Comparison of ENCODE assay signal across 18 mouse cellular contexts in the genomic region with DNA sequence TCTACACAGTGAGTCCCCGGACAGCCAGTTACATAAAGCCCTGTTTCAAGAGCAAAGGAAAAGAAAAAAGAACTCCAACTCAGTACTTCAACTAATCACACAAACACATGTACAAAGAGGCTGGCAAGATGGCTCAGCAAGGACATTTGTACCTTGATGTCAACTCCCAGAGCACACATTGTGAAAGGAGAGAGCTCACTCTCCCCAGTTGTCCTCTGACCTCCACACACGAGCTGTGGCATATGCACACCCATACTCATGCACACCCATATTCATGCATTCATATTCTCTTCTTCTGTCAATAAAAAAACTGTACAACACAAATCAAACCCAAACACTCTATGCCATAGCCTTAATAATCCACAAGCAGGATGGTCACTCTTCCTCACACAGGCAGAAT. TPM values are rescaled to one million over a fixed set of nuclear protein-coding genes. Genes with fewer than 3 reads are reported as not detected.
DNase-seq lines count a peak whose midpoint lies in the region; ATAC-seq and TF ChIP-seq lines count a peak whose summit lies in the region.
"Had no signal": no experiment of that assay in that cellular context is flagged by ENCODE, and none has a peak within 500 bp of the region (broad histone marks: within the 10 kb centered on the region; RNA-seq: fewer than 3 reads in every experiment).

No protein-coding gene starts in this region.

- no peak for DNase-seq in limb, embryonic 10.5 days (ENCODE audit: low spot score)
- no peak for DNase-seq in embryonic facial prominence, embryonic 14.5 days (ENCODE audit: low spot score)
- no peak for DNase-seq in liver, postnatal 0 days
- no peak for DNase-seq in spleen, postnatal 36 days (ENCODE audit: low spot score in 2 of 2)
- DNase-seq in left cerebral cortex, adult 11 months (ENCODE audit: low spot score), result no peak
- DNase-seq: cerebellum, postnatal 10 days; heart, adult 18-20 months; kidney, adult 9 months; thymus, postnatal 4 days had no signal

- WGBS in limb, embryonic 12.5 days, result 77% methylated on average over 2 of the region's 2 CpGs
- WGBS in limb, embryonic 10.5 days, result 89% methylated on average over 2 of the region's 2 CpGs
- 71% methylated on average over 2 of the region's 2 CpGs for WGBS in embryonic facial prominence, embryonic 14.5 days
- 49% methylated on average over 2 of the region's 2 CpGs for WGBS in liver, postnatal 0 days (ENCODE audit: insufficient replicate concordance)
- 78% methylated on average over 2 of the region's 2 CpGs for WGBS in forebrain, embryonic 16.5 days

- H3K4me2 ChIP-seq in limb, embryonic 12.5 days, result no peak overlapping the region
- no peak overlapping the region for H3K4me2 ChIP-seq in embryonic facial prominence, embryonic 14.5 days (ENCODE audit: low read depth, low read length)
- no peak overlapping the region for H3K4me2 ChIP-seq in liver, postnatal 0 days (ENCODE audit: low read depth, low read length)
- no peak overlapping the region for H3K4me2 ChIP-seq in forebrain, embryonic 16.5 days (ENCODE audit: low read length)
- H3K4me2 ChIP-seq: midbrain, embryonic 15.5 days; neural tube, embryonic 12.5 days had no signal

- H3K4me1 ChIP-seq in limb, embryonic 12.5 days (replicated peaks), result peaks cover 34% of the 10 kb centered on the region
- H3K4me1 ChIP-seq in limb, embryonic 10.5 days, result peaks cover 16% of the 10 kb centered on the region
- peaks cover 4% of the 10 kb centered on the region for H3K4me1 ChIP-seq in ES-Bruce4 (ENCODE audit: control insufficient read depth, insufficient read depth, low read length)
- peaks cover 12% of the 10 kb centered on the region; the same call in 1 of the 2 replicates for H3K4me1 ChIP-seq in embryonic facial prominence, embryonic 14.5 days (ENCODE audit: control insufficient read depth, insufficient read depth, low read length)
- peaks cover 61% of the 10 kb centered on the region for H3K4me1 ChIP-seq in liver, postnatal 0 days (ENCODE audit: insufficient read depth)
- peaks cover 18% of the 10 kb centered on the region for H3K4me1 ChIP-seq in forebrain, embryonic 16.5 days (replicated peaks; ENCODE audit: control insufficient read depth, insufficient read depth, low read length)

- no peak for TF ChIP-seq EP300 in ES-Bruce4 (IDR thresholded peaks at IDR 0.05; ENCODE audit: insufficient read depth, low read depth, low read length)
- no peak for TF ChIP-seq EP300 in liver, postnatal 0 days (IDR thresholded peaks at IDR 0.05; ENCODE audit: low read depth)

- no peaks in the 10 kb centered on the region for H3K9me3 ChIP-seq in limb, embryonic 12.5 days
- no peaks in the 10 kb centered on the region for H3K9me3 ChIP-seq in limb, embryonic 10.5 days (replicated peaks)
- H3K9me3 ChIP-seq in ES-Bruce4 (replicated peaks; ENCODE audit: control insufficient read depth, insufficient read depth, low read length, poor library complexity, severe bottlenecking), result no peaks in the 10 kb centered on the region
- H3K9me3 ChIP-seq in embryonic facial prominence, embryonic 14.5 days (ENCODE audit: control insufficient read depth, low read length), result no peaks in the 10 kb centered on the region
- H3K9me3 ChIP-seq in liver, postnatal 0 days (ENCODE audit: low read length), result no peaks in the 10 kb centered on the region
- H3K9me3 ChIP-seq in forebrain, embryonic 16.5 days (ENCODE audit: control insufficient read depth, low read length), result no peaks in the 10 kb centered on the region
- H3K9me3 ChIP-seq: forebrain, embryonic 10.5 days; midbrain, embryonic 15.5 days; neural tube, embryonic 12.5 days had no signal

- no peak overlapping the region for H3K4me3 ChIP-seq in limb, embryonic 12.5 days (replicated peaks)
- H3K4me3 ChIP-seq in limb, embryonic 10.5 days, result no peak overlapping the region
- no peak overlapping the region for H3K4me3 ChIP-seq in ES-Bruce4 (ENCODE audit: low read depth, low read length)
- H3K4me3 ChIP-seq in embryonic facial prominence, embryonic 14.5 days (ENCODE audit: low read depth, low read length), result no peak overlapping the region
- H3K4me3 ChIP-seq in liver, postnatal 0 days (ENCODE audit: low read depth, low read length), result no peak overlapping the region
- H3K4me3 ChIP-seq in forebrain, embryonic 16.5 days (replicated peaks; ENCODE audit: low read length), result no peak overlapping the region
- H3K4me3 ChIP-seq: forebrain, embryonic 10.5 days; layer of hippocampus, adult 2 months; midbrain, embryonic 15.5 days; neural tube, embryonic 12.5 days had no signal

- ATAC-seq in limb, embryonic 12.5 days (ENCODE audit: insufficient number of reproducible peaks, insufficient read depth, low FRiP score, low TSS enrichment, low read depth), result no peak
- ATAC-seq in embryonic facial prominence, embryonic 14.5 days (ENCODE audit: low read depth), result no peak
- ATAC-seq in liver, postnatal 0 days, result peak; percentile 81
- no peak for ATAC-seq in forebrain, embryonic 16.5 days
- ATAC-seq: activated CD4-positive, CD25-positive, alpha-beta regulatory T cell, adult 4 months; hindbrain, postnatal 0 days; midbrain, embryonic 15.5 days had no signal

- H3K27ac ChIP-seq in limb, embryonic 12.5 days, result 0 out of 2 replicates have a peak overlapping the region, but pooled peaks have one; percentile 9
- no peak overlapping the region for H3K27ac ChIP-seq in limb, embryonic 10.5 days
- peak overlapping the region; percentile 35; the same call in 1 of the 2 replicates for H3K27ac ChIP-seq in ES-Bruce4 (ENCODE audit: insufficient read depth, low read length)
- H3K27ac ChIP-seq in embryonic facial prominence, embryonic 14.5 days (replicated peaks; ENCODE audit: low read depth, low read length), result 0 out of 2 replicates have a peak overlapping the region, but pooled peaks have one; percentile 7
- peak overlapping the region; percentile 69 for H3K27ac ChIP-seq in liver, postnatal 0 days (ENCODE audit: low read depth)
- H3K27ac ChIP-seq in forebrain, embryonic 16.5 days (ENCODE audit: low read length), result no peak overlapping the region
- H3K27ac ChIP-seq: forebrain, embryonic 10.5 days; hindbrain, postnatal 0 days; layer of hippocampus, adult 2 months; midbrain, embryonic 15.5 days; neural tube, embryonic 12.5 days had no signal

- peaks cover 10% of the 10 kb centered on the region; the same call in 1 of the 2 replicates for H3K36me3 ChIP-seq in limb, embryonic 12.5 days
- H3K36me3 ChIP-seq in limb, embryonic 10.5 days, result peaks cover 25% of the 10 kb centered on the region
- peaks cover 11% of the 10 kb centered on the region for H3K36me3 ChIP-seq in ES-Bruce4 (ENCODE audit: control insufficient read depth, insufficient read depth, low read length, poor library complexity, severe bottlenecking)
- peaks cover 13% of the 10 kb centered on the region for H3K36me3 ChIP-seq in embryonic facial prominence, embryonic 14.5 days (ENCODE audit: control insufficient read depth, insufficient read depth, low read length)
- 0 out of 2 replicates have a peak, but pooled peaks cover 5% of the 10 kb centered on the region for H3K36me3 ChIP-seq in liver, postnatal 0 days (replicated peaks; ENCODE audit: insufficient read depth, low read length)
- H3K36me3 ChIP-seq in forebrain, embryonic 16.5 days (ENCODE audit: control insufficient read depth, insufficient read depth), result no peaks in the 10 kb centered on the region
- H3K36me3 ChIP-seq: midbrain, embryonic 15.5 days had no signal

- TF ChIP-seq CTCF in ES-Bruce4 (IDR thresholded peaks at IDR 0.05; ENCODE audit: low read depth, low read length), result no peak
- TF ChIP-seq CTCF in liver, postnatal 0 days (IDR thresholded peaks at IDR 0.05; ENCODE audit: low read depth), result no peak

- TF ChIP-seq POLR2A in ES-Bruce4 (IDR thresholded peaks at IDR 0.05; ENCODE audit: insufficient read depth, low read length), result no peak

- no peaks in the 10 kb centered on the region for H3K27me3 ChIP-seq in limb, embryonic 12.5 days
- H3K27me3 ChIP-seq in limb, embryonic 10.5 days (ENCODE audit: low read depth, poor library complexity, severe bottlenecking), result no peaks in the 10 kb centered on the region
- H3K27me3 ChIP-seq in ES-Bruce4 (ENCODE audit: control insufficient read depth, insufficient read depth, low read length, poor library complexity, severe bottlenecking), result no peaks in the 10 kb centered on the region
- no peaks in the 10 kb centered on the region for H3K27me3 ChIP-seq in embryonic facial prominence, embryonic 14.5 days (replicated peaks; ENCODE audit: control insufficient read depth, insufficient read depth, low read length)
- H3K27me3 ChIP-seq in liver, postnatal 0 days (ENCODE audit: insufficient read depth, low read length), result no peaks in the 10 kb centered on the region
- no peaks in the 10 kb centered on the region for H3K27me3 ChIP-seq in forebrain, embryonic 16.5 days (replicated peaks; ENCODE audit: control insufficient read depth, insufficient read depth, low read length)
- H3K27me3 ChIP-seq: midbrain, embryonic 15.5 days; neural tube, embryonic 12.5 days had no signal

- H3K9ac ChIP-seq in limb, embryonic 12.5 days (replicated peaks), result no peak overlapping the region
- H3K9ac ChIP-seq in ES-Bruce4 (ENCODE audit: low read depth, poor library complexity, severe bottlenecking), result peak overlapping the region; percentile 51; the same call in 1 of the 2 replicates
- no peak overlapping the region for H3K9ac ChIP-seq in embryonic facial prominence, embryonic 14.5 days (ENCODE audit: low read depth, low read length)
- H3K9ac ChIP-seq in liver, postnatal 0 days (replicated peaks), result no peak overlapping the region
- no peak overlapping the region for H3K9ac ChIP-seq in forebrain, embryonic 16.5 days (replicated peaks; ENCODE audit: low read depth, low read length)
- H3K9ac ChIP-seq: midbrain, embryonic 15.5 days; neural tube, embryonic 12.5 days had no signal

RNA-seq across cellular contexts. Expression of a gene that starts 21.2 kb away (rescaled TPM):
- 62.3 and 108 TPM in 2 replicates for polyA plus RNA-seq in limb, embryonic 12.5 days (2016; fragmentation: Nextera tagmentation; extraction: Ambion mirVana)
- 54.8 and 63.9 TPM in 2 replicates for polyA plus RNA-seq in limb, embryonic 10.5 days (2016; fragmentation: Nextera tagmentation; extraction: Ambion mirVana)
- polyA plus RNA-seq in ES-Bruce4 (2011; ENCODE audit: insufficient read depth, insufficient read length, low read depth, missing spikeins), result 146 and 148 TPM in 2 replicates
- polyA plus RNA-seq in embryonic facial prominence, embryonic 14.5 days (2014; fragmentation: Nextera tagmentation; extraction: Ambion mirVana), result 53.5 and 55.0 TPM in 2 replicates
- polyA plus RNA-seq in liver, postnatal 0 days (2015; fragmentation: Nextera tagmentation; extraction: Ambion mirVana), result 21.2 and 21.9 TPM in 2 replicates
- 30.3 and 33.6 TPM in 2 replicates for polyA plus RNA-seq in forebrain, embryonic 16.5 days (2015; fragmentation: Nextera tagmentation; extraction: Ambion mirVana)

RNA-seq across cellular contexts. Expression of a gene that starts 41.9 kb away (rescaled TPM):
- 63.2 and 63.7 TPM in 2 replicates for polyA plus RNA-seq in limb, embryonic 12.5 days (2016; fragmentation: Nextera tagmentation; extraction: Ambion mirVana)
- polyA plus RNA-seq in limb, embryonic 10.5 days (2016; fragmentation: Nextera tagmentation; extraction: Ambion mirVana), result 57.8 and 60.5 TPM in 2 replicates
- 79.3 and 99.6 TPM in 2 replicates for polyA plus RNA-seq in ES-Bruce4 (2011; ENCODE audit: insufficient read depth, insufficient read length, low read depth, missing spikeins)
- 36.5 and 41.2 TPM in 2 replicates for polyA plus RNA-seq in embryonic facial prominence, embryonic 14.5 days (2014; fragmentation: Nextera tagmentation; extraction: Ambion mirVana)
- polyA plus RNA-seq in liver, postnatal 0 days (2015; fragmentation: Nextera tagmentation; extraction: Ambion mirVana), result 16.9 and 18.3 TPM in 2 replicates
- polyA plus RNA-seq in forebrain, embryonic 16.5 days (2015; fragmentation: Nextera tagmentation; extraction: Ambion mirVana), result 45.3 and 51.8 TPM in 2 replicates

Comparison
In these comparisons a context has a peak if more than half of its experiments do, and no peak if none do; other contexts are left out.
1. H3K27ac ChIP-seq: peak in limb, embryonic 12.5 days (single experiment), ES-Bruce4 (single experiment), embryonic facial prominence, embryonic 14.5 days (single experiment) and liver, postnatal 0 days (single experiment); none in limb, embryonic 10.5 days (single experiment) and forebrain, embryonic 16.5 days (single experiment).